Mouse (Mus musculus) cerebellum, adult 8-10 months (tissue): ENCODE data around the gene Alpk1.
A peak's percentile ranks its signal among the peaks of the same experiment; 100 is the strongest.

ENCODE experiments used
- DNase-seq: peaks from one replicate; pipeline ENCODE4 v3.0.0; 2022

The Alpk1 gene

GRCm38 (mm10) chr3:127661646-127662531, 118.4 kb downstream of the Alpk1 start:
- no peak for DNase-seq

DNA sequence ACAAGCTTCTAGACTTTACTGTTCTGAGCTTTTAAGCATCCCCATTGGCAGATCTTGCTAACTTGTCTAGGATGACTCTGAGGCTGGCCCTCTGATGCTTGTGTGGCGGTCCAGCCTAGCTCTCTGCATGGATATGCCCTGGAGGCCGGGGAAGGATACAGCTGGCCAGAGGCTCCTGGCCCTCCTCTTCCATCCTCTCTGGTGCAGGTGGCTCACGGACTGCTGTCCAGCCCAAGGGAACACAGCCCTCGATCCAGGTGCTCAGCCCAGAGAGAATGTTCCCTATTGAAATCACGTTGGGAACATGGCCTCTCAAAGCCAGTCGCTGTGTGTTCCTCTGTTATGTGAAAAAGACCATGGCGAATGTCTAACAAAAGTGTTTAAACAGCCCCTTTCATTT, 119.6 kb downstream of the Alpk1 start:
- no peak for DNase-seq

DNA sequence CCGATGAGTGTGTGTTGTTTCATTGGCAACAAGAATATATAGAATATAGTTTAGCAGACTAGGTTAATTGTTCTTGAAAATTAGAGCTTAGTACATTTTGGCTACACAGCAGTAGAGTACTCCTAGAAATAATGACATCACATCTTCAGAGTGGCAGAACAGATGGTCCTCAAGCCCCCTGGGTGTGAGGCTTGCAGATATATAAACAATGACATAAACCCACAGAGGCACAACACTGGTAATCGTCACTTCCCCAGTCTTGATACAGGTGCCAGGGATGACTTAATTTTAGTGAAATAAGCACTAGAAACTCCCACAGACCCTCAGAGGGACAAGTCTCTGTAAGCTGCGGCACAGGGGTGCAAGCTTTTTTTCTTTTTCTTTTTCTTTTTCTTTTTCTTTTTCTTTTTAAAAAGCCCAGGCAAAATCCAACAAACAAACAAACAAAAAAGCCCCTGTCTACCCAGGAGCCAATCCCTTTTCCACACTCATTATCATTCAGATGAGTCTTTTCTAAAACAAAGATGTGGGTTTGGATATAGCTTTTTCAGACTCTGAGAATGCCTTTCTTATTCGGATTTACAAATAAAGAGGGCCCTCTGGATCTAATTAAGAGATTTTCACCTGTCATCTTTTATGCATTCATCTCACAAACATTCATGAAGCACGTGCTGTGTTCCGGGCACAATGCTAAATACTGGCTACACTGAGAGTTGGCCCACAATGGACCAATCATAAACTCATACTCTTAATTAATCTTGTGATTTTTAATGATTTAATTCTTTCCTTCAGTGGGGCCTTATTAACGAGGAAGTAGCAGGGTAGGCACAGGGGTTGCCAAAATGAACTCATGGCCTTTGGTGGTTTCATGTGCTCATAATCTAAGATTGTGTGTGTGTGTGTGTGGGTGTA, 128.3 kb downstream of the Alpk1 start:
- DNase-seq = no peak

GRCm38 (mm10) chr3:127646156-127646825, 134.0 kb downstream of the Alpk1 start:
- DNase-seq = no peak

- no peak for DNase-seq
These were observed 138.1 kb downstream of the Alpk1 start for GRCm38 (mm10) chr3:127642211-127642610.

- no peak for DNase-seq
These were observed 139.3 kb downstream of the Alpk1 start for GRCm38 (mm10) chr3:127640762-127641700.

GRCm38 (mm10) chr3:127639875-127640761, 140.2 kb downstream of the Alpk1 start:
- DNase-seq = no peak

DNA sequence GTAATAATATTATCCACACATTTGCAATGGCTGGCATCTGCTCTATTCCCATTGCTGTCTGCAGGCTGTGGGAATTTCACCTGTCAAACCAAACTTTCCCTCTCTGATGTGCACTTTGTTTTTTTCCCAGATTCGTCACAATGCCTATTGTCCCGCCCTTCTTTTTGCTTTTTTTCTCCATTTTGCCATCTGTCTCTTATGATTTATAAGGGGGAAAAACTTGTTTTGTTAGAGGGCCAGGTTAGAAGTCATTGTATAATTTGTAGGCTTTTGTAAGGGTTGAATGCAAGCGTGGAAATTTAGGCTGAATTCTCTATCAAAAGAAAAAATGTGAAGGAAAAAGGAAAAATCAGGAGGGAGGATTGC, 145.4 kb downstream of the Alpk1 start:
- no peak for DNase-seq

- DNase-seq = peak; percentile 58
These were observed 146.0 kb downstream of the Alpk1 start for GRCm38 (mm10) chr3:127634101-127634983.

GRCm38 (mm10) chr3:127633080-127634032, 147.0 kb downstream of the Alpk1 start, which contains the start of gene Neurog2:
Gene Neurog2, plus strand, starts transcription at chr3:127633135.
- DNase-seq = peak; percentile 25

DNA sequence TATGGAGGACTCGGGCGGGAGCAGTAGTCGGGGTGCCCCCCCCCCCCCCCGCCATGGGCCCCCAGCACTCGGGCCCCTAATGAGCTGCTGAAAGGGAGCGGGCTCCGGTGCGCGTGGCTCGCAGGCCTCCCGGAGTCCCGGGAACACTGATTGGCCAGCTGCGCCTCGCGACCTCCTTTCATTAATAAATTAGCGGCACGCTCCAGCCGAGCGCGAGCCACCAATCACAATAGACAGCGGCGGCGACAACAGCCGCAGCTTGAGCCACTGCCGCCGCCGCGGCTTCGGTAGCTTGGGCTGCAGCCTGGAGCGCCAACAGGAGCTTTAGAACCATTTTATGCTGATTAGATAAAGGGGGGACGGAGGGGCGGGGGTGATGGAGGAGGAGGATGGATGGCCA, 147.8 kb downstream of the Alpk1 start:
- DNase-seq = peak; percentile 7

GRCm38 (mm10) chr3:127631582-127631981, 148.7 kb downstream of the Alpk1 start:
- DNase-seq = peak; percentile 4

DNA sequence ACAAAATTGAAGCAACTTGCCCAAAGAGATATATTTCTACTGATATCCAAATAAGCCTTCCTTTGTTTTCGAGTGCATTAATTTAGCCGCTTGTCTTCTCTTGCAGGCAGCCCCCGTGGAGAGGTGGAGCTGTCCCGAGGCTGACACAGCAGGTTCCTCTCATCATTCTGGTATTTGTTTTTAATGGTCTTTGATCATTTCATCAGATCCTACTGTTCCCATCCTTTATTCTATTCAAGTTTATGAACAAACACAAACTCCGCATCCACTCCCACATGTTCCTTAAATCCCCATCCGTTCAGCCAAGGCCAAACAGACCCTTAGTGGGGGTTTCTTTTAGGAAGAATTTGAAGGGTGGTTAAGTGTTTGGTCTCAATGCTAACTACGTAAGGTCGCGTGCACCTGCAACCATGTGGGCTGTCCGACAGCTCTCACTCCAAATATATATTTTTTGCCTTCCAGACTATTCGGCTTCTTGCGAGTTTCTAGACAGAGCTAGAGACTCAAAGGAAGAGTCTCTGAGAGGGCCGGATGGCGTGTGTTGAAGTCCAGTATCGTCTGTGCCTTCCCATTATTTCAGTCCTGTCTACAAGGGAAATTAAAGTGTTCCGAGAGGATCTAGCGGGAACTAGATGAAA, 149.5 kb downstream of the Alpk1 start:
- DNase-seq = peak; percentile 1

GRCm38 (mm10) chr3:127630190-127630589, 150.1 kb downstream of the Alpk1 start:
- DNase-seq = peak; percentile 3

DNA sequence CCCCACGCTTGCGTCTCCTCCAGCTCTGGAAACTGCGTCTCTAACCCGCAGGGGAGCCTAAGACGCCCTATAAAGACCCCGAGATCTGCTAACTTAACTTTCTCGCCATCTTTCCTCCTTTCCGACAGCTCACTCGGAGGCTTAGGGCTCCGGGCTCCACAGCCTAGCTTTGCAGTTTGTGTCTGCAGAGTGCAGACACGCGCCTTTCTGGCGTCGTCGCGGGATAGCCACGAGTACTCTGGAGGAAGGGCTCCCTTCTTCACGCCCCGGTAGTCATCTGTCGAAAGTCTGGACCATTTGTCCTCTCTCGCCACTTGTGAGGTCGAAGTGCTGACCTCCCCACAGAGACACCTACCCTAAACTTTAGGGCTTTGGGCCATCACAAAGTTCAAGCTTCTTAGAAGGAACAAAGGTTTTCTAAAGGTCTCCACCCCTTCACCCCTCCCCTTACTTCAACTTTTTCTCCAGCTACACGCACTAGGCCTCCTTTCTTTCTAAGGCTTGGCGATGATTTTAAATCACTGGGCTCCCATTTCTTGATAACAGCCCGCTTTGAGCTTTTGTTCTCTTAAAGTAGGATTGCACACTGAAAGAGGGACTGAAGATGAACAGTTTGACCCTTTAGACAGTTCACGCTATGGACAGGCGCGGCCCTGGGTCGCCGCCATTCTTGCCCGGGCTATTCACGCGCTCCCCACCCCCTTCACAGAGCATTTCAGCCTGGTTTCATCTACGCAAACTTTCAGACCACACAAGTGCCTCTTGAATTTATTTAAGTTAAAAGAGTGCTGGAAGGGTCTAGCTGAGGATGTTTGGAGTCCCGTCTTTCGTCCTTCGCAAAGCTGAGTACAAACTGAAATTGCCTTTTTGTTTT, 151.8 kb downstream of the Alpk1 start:
- DNase-seq = no peak

DNA sequence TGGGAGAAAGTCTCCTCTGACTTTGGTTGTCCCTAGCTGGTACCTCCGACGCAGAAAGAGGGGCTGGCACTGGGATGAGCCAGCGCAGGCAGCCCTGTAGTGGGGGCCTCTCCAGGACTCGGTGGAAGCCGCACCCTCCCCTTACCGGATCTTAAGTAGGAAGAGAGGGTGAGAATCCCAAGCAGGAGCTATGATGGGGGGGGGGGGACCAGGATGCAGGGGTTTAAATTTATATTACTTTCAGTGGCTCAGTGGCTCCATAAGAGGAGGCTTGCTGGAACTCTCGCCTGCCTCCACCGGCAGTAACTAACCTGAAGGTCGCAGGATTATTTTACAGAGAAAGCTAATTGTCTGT, 152.4 kb downstream of the Alpk1 start:
- no peak for DNase-seq
